Mouse (Mus musculus) cerebral cortex, adult 2 months (tissue): ENCODE data around the gene Cnpy3.

ENCODE experiments used
- WGBS: fragments of 180-500 bp; shearing (Covaris S2); methylation state at CpG from one replicate; pipeline ENCODE4 v1.1.7; 2018; 5-methylcytosine and 5-hydroxymethylcytosine counted together

The Cnpy3 gene

DNA sequence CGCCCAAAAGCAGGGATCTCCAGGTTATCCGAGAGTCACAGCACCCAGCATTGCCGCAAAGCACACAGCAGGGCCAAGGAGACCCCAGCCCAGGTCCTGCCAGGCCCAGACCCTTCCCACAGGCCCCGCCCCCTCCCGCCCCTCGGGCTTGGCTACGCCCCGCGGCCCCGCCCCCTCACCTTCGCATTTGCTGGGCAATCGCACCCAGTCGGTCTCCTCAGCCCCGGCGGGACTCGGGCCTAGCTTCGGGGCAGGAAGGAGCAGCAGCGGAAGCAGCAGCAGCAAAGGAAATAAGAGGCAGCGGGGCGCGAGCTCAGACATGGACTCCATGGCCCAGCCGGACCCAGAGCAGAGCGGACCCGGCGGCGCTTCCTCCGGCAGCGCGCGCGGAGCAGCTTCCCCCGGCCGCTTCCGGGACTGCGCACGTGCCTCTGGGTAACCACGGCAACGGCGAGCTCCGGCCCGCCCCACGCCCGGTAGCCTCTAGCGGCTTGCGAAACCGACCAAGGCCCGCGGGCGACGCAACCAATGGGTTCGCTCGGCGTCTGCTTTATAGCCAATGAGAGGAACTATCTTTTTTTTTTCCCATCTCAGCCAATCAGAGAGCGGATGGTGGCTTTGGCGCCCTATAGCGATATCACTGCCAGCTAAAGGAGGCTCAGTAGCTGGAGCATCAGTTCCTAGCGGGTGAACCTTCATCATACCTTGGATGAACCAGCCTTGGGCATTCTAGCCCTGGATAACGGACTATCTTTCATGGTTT is at the start of gene Cnpy3:
Gene Cnpy3, minus strand, starts transcription at position 421 of the 763 bp plus-strand sequence.
- under 1% methylated on average over 57 of the region's 58 CpGs for WGBS

DNA sequence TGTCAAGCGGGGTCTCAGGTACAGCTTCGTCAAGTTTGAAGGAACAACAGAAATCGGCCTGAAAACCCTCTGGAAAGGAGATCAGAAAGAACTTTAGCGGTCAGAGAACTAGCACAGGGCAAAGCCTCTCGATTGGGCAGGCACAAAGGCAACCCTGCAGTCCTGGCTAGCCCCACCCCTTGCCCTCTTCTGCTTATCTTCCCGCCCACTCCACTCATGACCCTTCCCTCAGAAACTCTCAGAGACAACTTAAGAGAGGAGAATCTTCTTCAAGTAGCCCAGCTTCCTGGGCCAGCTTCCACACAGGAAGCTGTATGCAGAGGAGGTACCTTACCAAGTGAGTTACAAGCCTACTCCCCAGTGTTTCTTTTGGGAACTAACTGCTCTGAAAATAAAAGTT is 49.7 kb upstream of the Cnpy3 start:
- WGBS, result 81% methylated on average over 6 of the region's 6 CpGs

GRCm38 (mm10) chr17:46799680-46800079 is 47.7 kb upstream of the Cnpy3 start:
- WGBS, result 69% methylated on average over 10 of the region's 10 CpGs

GRCm38 (mm10) chr17:46797386-46797785 is 45.4 kb upstream of the Cnpy3 start:
- WGBS, result 43% methylated on average over 8 of the region's 8 CpGs

DNA sequence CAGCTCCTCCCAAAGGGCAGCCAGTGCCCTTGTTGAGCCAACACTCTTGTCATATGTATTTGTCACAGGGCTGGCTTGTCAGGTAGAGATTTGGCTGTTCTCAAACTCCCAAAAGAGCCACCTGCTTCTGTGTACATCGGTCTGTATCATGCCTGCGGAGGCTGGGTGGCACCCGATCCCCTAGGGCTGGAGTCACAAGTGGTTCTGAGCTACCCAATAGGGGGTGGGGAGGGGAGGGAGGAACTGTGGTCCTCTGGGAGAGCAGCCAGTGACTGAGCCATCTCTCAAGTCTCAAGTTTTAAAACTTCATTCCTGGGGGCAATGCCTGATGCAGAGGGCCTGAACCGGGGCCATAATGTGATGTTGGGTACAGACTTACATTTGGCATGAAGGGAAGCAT is 44.7 kb upstream of the Cnpy3 start:
- 91% methylated on average over 4 of the region's 4 CpGs for WGBS

- 88% methylated on average over 2 of the region's 2 CpGs for WGBS
These were observed 40.9 kb upstream of the Cnpy3 start for GRCm38 (mm10) chr17:46792963-46793362.

GRCm38 (mm10) chr17:46787974-46788373 is 36.0 kb upstream of the Cnpy3 start:
- 68% methylated on average over 2 of the region's 2 CpGs for WGBS

GRCm38 (mm10) chr17:46786952-46787351 is 34.9 kb upstream of the Cnpy3 start:
- WGBS, result 94% methylated on average over 5 of the region's 5 CpGs

DNA sequence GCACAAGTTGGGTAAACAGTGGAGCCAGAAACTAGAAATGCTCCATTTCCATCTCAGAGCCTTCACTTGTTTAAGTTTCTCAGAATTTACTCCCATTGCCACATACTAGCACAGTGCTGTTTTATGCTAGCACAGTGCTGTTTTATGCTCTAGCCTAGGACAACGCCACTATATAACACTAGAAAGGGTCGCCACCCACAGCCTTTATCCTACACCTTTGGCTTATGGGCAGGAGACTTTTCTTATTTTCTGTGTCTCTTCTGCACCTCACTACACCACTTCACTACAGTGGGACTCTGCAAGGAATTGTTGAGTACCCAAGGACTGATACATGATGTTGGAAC is 31.2 kb upstream of the Cnpy3 start:
- WGBS, result 73% methylated on average over 2 of the region's 2 CpGs

- under 1% methylated on average over 44 of the region's 44 CpGs for WGBS
These were observed 30.6 kb upstream of the Cnpy3 start, which contains the start of gene Rpl7l1 for GRCm38 (mm10) chr17:46782341-46783221. Gene Rpl7l1, minus strand, starts transcription at chr17:46782672.

DNA sequence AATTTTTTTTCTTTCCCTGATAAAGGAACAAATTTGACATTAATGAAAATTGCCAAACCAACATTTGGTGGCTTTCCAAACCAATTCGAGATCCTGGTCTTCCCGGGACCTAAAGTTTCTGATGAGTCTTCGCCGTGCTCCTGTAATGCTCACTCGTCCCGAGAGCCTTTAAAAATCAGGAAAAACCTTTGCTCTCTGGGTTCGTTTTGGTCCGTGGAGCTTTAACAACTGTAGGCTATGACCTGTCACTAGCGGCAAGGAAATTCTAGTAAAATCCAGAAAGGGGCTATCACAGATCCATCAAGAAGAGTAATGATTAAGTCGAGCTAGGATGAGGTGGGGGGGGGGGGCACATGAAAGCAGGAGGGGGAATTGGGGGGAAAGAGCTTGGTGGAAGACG is 29.9 kb upstream of the Cnpy3 start:
- under 1% methylated on average over 11 of the region's 11 CpGs for WGBS

GRCm38 (mm10) chr17:46776087-46776486 is 24.1 kb upstream of the Cnpy3 start:
- WGBS, result 83% methylated on average over 3 of the region's 3 CpGs

DNA sequence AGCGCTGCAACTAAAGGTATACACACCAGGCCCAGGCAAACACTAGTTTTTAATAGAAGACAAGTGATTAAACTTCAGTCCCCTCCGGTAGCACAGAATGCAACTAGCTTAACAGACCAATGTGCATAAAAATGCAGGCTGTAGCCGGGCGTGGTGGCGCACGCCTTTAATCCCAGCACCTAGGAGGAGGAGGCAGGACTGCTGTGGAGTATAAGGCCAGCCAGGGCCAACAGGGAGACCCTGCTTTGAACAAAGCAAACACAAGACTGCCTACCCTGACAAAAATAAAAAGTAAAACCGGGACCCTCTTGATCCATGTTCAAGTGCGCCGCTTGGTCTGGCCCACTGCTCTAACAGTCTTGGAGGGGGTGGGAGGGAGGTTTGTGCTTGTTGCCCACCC is 23.1 kb upstream of the Cnpy3 start:
- 94% methylated on average over 9 of the region's 9 CpGs for WGBS

GRCm38 (mm10) chr17:46774131-46774472 is 22.1 kb upstream of the Cnpy3 start:
- 37% methylated on average over 2 of the region's 2 CpGs for WGBS

- WGBS, result 6% methylated on average over 19 of the region's 20 CpGs
These were observed 21.5 kb upstream of the Cnpy3 start for GRCm38 (mm10) chr17:46773278-46774130.

- WGBS, result under 1% methylated on average over 50 of the region's 50 CpGs
These were observed 20.6 kb upstream of the Cnpy3 start, which contains the start of gene 2310039H08Rik for GRCm38 (mm10) chr17:46772404-46773277. Gene 2310039H08Rik, plus strand, starts transcription at chr17:46772635.

DNA sequence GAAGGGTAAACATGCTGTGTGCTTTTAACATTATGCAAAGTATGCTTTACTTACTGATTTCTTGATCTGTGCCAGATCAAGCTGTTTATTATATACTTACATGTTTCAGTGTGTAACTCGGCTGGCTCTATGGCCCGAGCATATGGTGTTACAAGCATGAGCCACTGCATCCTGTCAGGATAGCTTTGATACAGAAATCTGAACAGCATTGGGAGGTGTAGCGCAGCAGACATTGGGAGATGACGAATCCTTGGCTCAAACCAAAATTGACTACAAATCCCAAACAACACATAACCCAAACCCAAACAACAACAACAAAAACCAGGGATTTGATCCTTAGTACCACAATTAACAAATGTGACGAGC is 20.0 kb upstream of the Cnpy3 start:
- 2% methylated on average over 5 of the region's 5 CpGs for WGBS

- WGBS, result 65% methylated on average over 17 of the region's 17 CpGs
These were observed 19.6 kb upstream of the Cnpy3 start for GRCm38 (mm10) chr17:46771616-46772015.

- WGBS, result 88% methylated on average over 4 of the region's 4 CpGs
These were observed 19.0 kb upstream of the Cnpy3 start for GRCm38 (mm10) chr17:46771025-46771424.

DNA sequence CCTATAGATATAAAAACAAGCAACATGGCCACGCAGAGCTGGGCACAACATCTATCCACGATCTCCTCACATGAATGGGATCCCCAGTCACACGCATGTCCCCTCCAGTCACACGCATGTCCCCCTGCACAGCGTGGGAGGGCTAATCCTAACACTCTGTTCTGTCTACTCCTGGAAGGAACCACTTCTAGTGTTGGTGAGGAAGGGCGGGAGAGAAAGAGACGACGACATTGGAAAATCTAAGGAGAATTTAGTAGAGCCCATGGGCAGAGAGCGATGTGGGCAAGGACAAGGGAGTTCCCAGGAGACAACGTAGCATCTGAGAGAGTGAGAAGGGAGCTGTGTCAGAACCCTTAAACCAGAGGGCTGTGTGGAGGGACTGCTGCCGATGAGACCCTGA is 18.5 kb upstream of the Cnpy3 start:
- WGBS, result 91% methylated on average over 11 of the region's 11 CpGs

DNA sequence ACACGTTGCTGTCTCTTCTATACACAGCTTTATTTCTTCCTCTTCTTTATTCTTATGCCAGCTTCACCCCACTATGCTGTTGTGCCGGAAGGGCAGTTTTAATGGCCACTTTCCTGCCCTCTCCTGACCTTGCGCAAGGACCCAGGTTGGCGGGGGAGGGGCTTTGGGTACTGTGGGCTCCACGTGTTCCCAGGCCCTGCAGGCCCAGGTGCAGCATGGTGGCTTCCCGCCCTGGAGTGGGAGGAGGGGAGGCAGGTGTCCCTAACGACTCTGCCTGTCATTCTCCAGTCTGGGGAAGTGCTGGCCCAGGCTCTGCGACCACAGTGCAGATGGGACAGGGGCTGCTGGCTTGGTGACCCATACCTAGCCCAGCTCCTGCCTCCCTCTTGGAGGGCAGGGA is 15.9 kb upstream of the Cnpy3 start:
- WGBS, result 63% methylated on average over 8 of the region's 8 CpGs
